Mouse (Mus musculus): Measurements from ENCODE around the gene Gpalpp1.

Gene Gpalpp1

DNA sequence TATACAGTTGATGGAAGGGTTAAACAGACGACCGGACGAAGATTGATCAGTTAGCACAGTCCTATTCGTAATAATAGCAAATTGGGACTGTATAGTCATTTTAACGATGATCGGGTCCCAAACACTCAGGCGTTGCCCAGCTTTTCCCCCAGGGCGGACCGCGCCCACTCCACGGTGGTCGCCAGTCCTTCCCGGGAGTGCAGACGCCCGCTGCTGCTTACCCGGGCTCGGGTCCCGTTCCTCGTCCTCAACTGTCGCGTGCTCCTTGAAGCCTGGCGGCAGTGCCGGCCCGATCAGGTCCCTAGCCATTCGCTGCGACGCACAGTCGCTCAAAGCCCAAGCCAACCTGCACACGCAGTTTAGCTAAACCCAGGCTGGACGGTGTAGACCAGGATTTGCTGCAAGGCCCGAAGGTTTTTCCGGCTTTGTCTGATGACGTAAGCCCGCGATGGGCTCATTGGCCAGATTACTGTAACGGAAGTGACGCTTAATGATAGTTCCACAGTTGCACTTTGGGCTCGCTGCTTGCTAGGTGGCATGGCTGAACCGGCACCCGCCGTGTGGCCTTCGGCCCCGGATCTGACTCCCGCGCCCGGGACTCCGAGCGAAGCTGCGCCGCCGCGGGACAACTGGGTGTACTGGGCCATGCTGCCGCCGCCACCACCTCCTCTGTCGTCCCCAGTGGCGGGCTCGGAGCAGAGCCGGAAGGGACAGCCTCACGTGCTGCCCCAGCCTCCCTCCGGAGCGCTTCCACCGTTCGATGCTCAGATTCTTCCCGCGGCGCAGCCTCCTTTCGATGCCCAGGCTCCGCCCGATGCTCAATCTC lies at the start of gene Gpalpp1, which contains the start of gene Nufip1:
Gene Gpalpp1, minus strand, starts transcription at position 365 of the 826 bp plus-strand sequence.
Gene Nufip1, plus strand, starts transcription at position 496 of the 826 bp plus-strand sequence.
- in situ Hi-C loops (cut with MboI; ENCODE audit: low pct_unique_long_range_greater_than_20kb in 1 of 2, low sequenced_read_pairs in 2 of 2, unreplicated experiment in 1 of 2) = no loop called here

DNA sequence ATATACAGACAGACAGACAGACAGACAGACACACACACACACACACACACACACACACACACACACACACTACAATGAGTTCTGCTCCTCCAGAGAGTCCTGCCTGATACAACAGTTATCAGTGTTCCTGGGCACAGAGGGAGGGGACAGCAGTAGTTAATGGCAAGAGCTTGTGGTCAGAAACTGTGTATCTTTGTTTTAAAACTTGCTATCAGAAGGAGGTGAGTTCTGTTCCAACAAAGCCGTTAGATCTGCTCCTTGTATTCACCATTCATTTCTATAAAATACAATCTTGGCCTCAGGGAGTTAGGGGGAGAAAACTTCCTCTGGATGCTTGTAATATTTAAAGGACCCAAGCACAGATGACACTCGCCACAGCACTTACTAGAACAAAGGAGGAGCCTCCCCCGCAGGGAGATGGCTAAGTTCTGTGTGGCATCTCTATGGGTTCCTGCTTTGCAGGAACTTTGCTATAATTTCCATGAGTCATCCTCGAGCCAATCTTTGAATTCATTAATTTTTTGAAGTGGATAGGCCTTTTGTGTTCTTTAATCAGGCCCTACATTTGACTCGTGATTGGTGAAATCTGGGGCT lies 47.7 kb upstream of the Gpalpp1 start:
- in situ Hi-C loops (cut with MboI; ENCODE audit: low pct_unique_long_range_greater_than_20kb in 1 of 2, low sequenced_read_pairs in 2 of 2, unreplicated experiment in 1 of 2) = loop anchor here (25.0 kb wide), 1 partner anchor 854 kb away; no protein-coding TSS in a partner anchor

DNA sequence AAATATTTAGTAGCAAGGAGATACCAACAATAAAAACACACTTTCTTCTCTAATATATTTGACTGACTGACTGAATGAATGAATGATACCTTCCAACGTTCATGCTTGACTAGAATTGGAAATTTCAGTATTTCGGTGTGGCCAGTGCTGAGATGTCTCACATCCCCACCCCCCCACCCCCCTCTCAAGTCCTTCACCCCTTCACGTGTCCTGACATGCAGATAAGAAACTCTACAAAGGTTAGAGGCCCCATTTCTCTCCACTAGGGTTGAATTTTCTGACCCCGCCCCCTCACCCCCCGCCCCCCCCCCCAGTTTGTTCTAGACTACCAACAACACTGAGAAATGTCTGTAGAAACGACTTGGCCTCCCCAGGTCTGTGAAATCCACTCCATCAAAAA lies 43.3 kb upstream of the Gpalpp1 start:
- in situ Hi-C loops (cut with MboI; ENCODE audit: low pct_unique_long_range_greater_than_20kb in 1 of 2, low sequenced_read_pairs in 2 of 2, unreplicated experiment in 1 of 2) = loop anchor here (25.0 kb wide), 1 partner anchor 858 kb away; no protein-coding TSS in a partner anchor

DNA sequence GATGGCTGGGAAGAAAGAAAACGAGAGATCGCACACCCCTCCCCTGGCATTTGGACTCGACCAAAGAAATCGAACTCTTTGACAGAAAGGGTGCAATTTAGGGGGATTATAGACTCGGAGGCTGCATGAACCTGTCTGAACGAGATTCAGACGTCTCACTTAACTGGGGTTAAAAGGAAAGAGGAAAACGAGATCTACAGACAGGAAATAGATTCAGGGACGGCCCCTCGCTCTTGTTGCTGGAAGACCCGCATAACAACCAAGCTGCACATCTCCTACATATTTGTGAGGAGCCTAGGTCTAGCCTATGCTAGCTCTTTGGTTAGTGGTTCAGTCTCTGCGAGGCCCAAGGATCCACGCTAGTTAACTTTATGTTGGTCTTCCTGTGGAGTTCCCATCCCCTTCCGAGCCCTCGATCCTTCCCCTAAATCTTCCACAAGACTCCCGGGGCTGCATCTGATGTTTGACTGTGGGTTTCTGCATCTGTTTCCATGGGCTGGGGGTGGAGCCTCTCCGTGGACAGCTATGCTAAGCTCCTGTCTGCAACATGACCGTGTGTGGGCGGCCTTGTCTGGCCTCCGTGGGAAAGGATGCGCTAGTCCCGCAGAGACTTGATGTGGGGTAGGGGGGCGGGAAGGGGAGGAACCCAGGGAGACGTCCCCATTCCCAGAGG lies 42.6 kb upstream of the Gpalpp1 start:
- in situ Hi-C loops (cut with MboI; ENCODE audit: low pct_unique_long_range_greater_than_20kb in 1 of 2, low sequenced_read_pairs in 2 of 2, unreplicated experiment in 1 of 2) = loop anchor here (25.0 kb wide), 1 partner anchor 859 kb away; no protein-coding TSS in a partner anchor

DNA sequence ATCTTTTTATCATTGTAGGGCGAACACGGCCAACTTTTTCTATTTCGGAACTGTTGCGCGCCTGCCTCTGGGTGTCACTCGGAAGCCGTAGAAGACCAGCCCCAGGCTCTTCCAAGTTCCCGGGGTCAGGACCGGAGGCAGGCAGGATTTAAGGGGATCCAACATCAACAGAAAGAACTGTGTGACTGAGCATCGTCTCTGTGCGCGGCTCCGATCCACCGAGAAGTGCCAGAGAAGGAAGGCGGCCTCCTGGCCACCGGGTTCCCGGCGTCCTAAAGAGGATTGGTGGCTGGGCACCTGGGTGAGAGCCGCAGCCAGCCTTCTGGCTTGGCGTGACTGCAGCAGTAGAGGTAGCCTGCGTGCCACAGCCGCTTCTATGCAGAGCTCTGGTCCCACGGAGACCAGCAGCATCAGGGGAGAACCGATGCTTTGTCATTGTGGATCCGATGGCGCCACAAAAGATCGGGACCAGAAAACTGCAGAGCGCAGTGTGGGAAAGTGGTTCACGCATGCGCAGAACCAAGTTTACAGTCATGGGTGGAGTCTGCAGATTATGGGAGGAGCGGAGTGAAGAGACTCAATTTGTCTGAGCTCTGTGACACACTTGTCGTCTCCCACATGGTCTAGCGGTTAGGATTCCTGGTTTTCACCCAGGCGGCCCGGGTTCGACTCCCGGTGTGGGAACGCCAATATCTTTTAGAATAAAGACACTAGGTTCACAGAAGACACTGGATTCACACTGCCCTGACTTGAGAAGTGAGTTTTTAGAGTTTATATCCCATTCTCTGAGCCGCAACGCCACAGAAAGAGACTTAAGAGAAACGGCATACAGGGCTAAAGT lies 41.8 kb upstream of the Gpalpp1 start:
- in situ Hi-C loops (cut with MboI; ENCODE audit: low pct_unique_long_range_greater_than_20kb in 1 of 2, low sequenced_read_pairs in 2 of 2, unreplicated experiment in 1 of 2) = loop anchor here (25.0 kb wide), 1 partner anchor 860 kb away; no protein-coding TSS in a partner anchor

DNA sequence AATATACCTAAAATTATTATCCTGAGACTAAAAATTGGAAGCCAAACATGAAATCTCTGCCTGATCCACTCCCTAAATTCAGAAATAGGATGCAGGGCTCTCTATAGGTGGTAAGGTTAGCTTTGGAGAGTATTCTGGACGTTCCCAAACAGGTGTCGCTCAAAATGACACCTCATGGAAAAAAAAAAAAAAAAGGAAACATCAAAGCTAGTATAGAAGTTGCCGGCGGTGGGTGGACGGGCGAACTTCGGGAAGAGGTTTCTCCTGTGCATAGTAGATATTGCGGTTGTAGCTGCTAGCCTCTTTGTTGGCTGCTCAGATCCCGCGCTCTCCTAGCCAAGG lies 41.2 kb upstream of the Gpalpp1 start:
- in situ Hi-C loops (cut with MboI; ENCODE audit: low pct_unique_long_range_greater_than_20kb in 1 of 2, low sequenced_read_pairs in 2 of 2, unreplicated experiment in 1 of 2) = loop anchor here (25.0 kb wide), 1 partner anchor 861 kb away; no protein-coding TSS in a partner anchor

- in situ Hi-C loops (cut with MboI; ENCODE audit: low pct_unique_long_range_greater_than_20kb in 1 of 2, low sequenced_read_pairs in 2 of 2, unreplicated experiment in 1 of 2) = loop anchor here (25.0 kb wide), 1 partner anchor 861 kb away; no protein-coding TSS in a partner anchor
Measured at GRCm38 (mm10) chr14:76151011-76151410, 40.5 kb upstream of the Gpalpp1 start.

DNA sequence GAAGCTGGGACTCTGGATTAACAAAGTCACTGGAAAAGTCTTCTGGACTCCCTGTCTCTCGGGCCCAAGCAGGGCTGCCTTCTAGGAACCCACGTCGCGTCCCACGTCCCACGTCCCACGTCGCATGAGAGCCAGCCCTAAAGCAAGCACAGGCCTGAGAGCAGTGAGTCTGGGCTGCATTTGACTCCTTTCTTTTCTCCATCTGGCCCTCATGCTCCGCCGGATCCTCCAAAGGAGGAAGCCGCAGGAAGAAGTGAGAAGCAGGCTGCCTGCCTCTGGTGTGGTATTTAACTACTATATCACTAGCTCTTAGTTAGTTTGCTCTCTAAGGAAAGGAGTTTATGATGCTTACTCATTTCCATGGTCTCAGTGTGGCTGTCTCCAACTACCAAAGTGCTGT lies 39.9 kb upstream of the Gpalpp1 start:
- in situ Hi-C loops (cut with MboI; ENCODE audit: low pct_unique_long_range_greater_than_20kb in 1 of 2, low sequenced_read_pairs in 2 of 2, unreplicated experiment in 1 of 2) = loop anchor here (25.0 kb wide), 1 partner anchor 862 kb away; no protein-coding TSS in a partner anchor

- in situ Hi-C loops (cut with MboI; ENCODE audit: low pct_unique_long_range_greater_than_20kb in 1 of 2, low sequenced_read_pairs in 2 of 2, unreplicated experiment in 1 of 2) = loop anchor here (25.0 kb wide), 1 partner anchor 863 kb away; no protein-coding TSS in a partner anchor
Measured at GRCm38 (mm10) chr14:76149531-76150179, 39.1 kb upstream of the Gpalpp1 start.

DNA sequence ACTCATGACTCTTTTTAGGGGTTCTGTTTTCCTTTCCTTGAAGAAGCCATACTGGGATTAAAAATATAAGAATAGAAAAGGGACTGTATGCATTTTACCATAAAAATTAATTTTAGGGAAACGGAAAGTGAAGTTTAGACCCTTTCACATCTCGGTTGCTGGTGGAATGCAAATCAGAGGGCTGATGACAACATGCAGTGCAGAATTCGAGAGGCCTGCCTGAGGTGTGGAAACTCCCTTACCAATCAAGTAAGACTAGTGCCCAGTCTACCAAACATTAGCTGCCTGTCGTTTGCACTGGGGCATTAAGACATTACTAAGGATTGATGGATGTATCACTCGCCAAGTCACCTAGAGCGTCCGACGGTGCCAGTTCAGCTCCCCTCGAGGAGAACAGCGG lies 37.7 kb upstream of the Gpalpp1 start:
- in situ Hi-C loops (cut with MboI; ENCODE audit: low pct_unique_long_range_greater_than_20kb in 1 of 2, low sequenced_read_pairs in 2 of 2, unreplicated experiment in 1 of 2) = no loop called here

DNA sequence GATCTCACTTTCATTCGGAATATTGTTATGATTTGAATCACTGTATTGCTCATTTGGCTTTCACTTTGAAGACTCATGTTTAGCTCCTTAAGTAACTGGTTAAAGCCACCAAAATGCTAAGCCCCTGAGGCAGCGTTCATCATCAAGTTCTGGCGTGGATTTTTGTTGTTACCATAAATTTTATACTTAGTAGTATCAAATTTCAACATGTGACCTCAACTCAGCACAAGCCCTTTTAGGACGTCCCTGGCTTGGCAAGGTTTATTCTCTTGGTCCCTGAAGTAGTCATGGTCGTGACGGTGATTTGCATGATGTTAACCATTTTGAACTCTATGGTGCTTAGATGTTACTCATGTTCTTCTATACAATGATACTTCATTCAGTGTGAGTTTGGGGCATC lies 36.5 kb upstream of the Gpalpp1 start:
- in situ Hi-C loops (cut with MboI; ENCODE audit: low pct_unique_long_range_greater_than_20kb in 1 of 2, low sequenced_read_pairs in 2 of 2, unreplicated experiment in 1 of 2) = no loop called here

DNA sequence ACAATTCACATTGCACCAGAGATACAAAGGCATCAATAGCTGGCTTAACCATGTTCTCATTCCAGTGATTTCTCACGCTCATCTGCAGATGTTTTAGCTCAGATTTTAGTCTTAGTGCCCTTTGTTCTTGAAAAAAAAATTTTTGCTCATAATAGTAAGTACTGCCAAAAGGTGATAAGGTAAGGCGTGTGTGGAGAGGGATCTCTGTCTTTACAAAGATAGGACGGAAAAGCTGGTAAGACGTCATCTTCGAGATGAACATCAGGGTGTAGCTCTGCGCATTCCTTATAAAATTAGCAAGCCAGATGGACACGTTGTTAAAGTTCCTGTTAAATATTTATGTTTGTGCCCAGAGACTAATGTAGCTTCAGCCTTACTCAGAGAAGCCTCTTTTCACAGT lies 35.3 kb upstream of the Gpalpp1 start:
- in situ Hi-C loops (cut with MboI; ENCODE audit: low pct_unique_long_range_greater_than_20kb in 1 of 2, low sequenced_read_pairs in 2 of 2, unreplicated experiment in 1 of 2) = no loop called here

GRCm38 (mm10) chr14:76145248-76145647 lies 34.7 kb upstream of the Gpalpp1 start:
- in situ Hi-C loops (cut with MboI; ENCODE audit: low pct_unique_long_range_greater_than_20kb in 1 of 2, low sequenced_read_pairs in 2 of 2, unreplicated experiment in 1 of 2) = no loop called here

GRCm38 (mm10) chr14:76134975-76135374 lies 24.4 kb upstream of the Gpalpp1 start:
- in situ Hi-C loops (cut with MboI; ENCODE audit: low pct_unique_long_range_greater_than_20kb in 1 of 2, low sequenced_read_pairs in 2 of 2, unreplicated experiment in 1 of 2) = no loop called here

DNA sequence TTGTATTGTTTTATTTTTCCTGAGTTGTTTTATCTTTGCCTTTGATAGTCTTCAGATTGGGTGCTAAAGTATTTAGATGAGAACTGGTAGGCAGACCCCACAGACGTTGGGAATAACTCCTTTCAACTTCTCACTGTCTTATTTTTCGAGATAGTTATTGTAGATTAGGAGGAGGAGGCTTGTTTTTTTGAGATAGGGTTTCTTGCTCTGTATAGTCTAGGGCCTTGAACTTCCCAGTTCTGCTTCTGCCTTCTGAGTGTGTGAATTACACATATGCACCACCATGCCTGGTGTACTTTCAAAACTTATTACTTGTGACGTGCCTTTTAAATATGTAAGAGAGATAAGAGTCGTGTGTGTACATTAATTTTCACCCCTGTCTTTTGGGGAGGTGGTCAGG lies 17.6 kb upstream of the Gpalpp1 start:
- in situ Hi-C loops (cut with MboI; ENCODE audit: low pct_unique_long_range_greater_than_20kb in 1 of 2, low sequenced_read_pairs in 2 of 2, unreplicated experiment in 1 of 2) = no loop called here

- in situ Hi-C loops (cut with MboI; ENCODE audit: low pct_unique_long_range_greater_than_20kb in 1 of 2, low sequenced_read_pairs in 2 of 2, unreplicated experiment in 1 of 2) = no loop called here
Measured at GRCm38 (mm10) chr14:76127311-76127710, 16.8 kb upstream of the Gpalpp1 start.

DNA sequence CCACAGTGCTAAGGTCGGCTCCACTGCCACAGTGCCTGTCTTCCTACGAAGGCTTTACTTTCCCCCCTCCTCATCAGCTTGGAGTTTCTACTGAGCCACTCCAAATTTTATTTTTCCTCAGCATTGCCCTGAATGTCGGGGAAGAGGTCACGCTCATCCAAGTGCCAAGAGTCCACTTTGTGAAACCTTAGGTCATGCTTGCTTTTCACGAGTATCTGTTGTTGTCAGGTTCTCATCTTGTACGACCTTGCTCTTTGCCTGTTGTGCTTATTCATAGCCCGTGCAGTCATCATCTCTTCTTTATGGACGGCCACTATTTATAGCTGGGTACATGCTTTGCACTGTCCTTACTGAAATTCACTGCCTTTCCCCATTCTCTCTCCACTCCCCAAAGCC lies 12.1 kb upstream of the Gpalpp1 start:
- in situ Hi-C loops (cut with MboI; ENCODE audit: low pct_unique_long_range_greater_than_20kb in 1 of 2, low sequenced_read_pairs in 2 of 2, unreplicated experiment in 1 of 2) = no loop called here
